Mouse (Mus musculus) cerebellum, adult 8-10 months (tissue): Measurements from ENCODE around the gene Lhpp.
A peak's percentile ranks its signal among the peaks of the same experiment; 100 is the strongest.

Experiments used
- DNase-seq: peaks from one replicate; pipeline ENCODE4 v3.0.0; 2022

Gene Lhpp

GRCm38 (mm10) chr7:132747096-132747495, 136.7 kb downstream of the Lhpp start:
- DNase-seq: peak; percentile 66

GRCm38 (mm10) chr7:132748076-132748769, 137.8 kb downstream of the Lhpp start:
- DNase-seq: no peak

DNA sequence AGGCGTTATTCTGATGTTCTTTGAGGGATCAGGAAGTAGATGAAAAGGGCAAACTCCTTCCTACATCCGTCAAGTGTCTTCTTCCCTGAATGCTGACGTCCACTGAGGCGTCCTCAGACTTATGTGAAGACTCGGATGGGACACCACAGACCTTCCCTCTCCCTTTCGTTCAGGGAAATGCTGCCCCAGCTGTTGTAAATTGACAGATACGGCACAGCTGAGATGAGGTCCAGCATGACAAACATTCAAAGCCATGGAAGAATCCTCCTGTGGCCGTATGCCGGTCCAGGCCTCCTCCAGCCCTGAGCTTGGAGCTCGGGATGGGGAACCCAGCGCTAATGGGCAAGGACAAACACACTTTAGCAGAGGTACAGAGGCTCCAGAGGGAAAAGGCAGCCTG, 139.1 kb downstream of the Lhpp start:
- no peak for DNase-seq

GRCm38 (mm10) chr7:132751716-132752115, 141.3 kb downstream of the Lhpp start:
- no peak for DNase-seq

DNA sequence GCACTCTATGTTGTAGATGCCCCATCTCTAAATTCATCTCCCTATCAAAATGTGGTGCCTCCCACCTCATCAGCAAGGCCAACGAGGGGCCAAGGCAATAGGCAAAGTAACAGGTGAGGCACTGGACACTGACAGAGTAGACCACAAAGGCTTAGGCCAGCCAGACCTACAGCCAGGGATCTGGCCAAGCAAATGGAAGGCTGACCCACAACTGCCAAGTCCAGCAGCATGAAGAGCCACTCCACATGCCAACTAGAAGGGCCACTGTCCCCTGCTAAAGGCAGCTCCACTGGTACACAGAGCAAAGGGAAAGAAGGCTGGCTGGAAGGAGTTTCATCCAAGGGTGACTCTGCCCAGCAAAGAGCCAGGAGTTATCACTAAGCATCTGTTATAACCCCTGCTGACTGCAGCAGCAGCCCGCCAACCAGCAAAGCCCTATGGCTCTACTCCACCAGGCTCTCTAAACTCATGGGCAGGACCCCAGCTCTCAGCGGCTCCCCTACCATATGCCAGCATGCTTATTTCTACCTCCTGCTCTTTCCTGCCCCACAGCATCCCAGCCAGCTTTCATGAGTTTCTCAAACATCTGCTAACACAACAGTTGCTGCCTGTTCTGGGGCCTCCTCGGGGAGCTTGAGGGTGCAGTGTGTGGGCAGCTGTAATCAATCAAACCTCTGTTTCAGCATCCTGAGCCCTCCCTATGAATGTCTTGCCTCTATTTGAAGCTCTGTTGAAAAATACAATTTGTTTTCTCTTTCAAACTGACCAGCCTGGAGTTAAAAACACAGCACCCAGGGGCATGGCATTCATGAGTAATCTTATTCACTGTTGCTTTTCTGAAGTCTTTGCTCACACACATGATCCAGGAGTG, 143.3 kb downstream of the Lhpp start:
- no peak for DNase-seq

DNA sequence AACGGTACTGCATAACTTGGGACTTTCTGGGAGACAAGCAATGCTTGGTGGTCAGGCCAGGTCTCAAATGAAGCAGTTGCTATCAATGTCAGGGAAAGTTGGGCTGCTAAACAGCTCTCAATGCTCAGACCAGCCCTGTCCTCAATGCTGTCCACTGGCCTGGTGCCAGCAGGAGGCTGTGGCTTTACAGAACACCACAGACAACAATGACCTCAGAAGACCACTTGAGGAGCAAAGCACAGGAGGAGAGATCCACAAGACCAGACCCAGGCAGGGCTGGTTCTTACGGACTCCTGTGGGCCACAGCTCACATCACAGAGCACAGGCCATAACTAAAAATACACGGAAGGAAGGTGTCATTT, 143.9 kb downstream of the Lhpp start:
- DNase-seq: no peak
